In the genomic region with DNA sequence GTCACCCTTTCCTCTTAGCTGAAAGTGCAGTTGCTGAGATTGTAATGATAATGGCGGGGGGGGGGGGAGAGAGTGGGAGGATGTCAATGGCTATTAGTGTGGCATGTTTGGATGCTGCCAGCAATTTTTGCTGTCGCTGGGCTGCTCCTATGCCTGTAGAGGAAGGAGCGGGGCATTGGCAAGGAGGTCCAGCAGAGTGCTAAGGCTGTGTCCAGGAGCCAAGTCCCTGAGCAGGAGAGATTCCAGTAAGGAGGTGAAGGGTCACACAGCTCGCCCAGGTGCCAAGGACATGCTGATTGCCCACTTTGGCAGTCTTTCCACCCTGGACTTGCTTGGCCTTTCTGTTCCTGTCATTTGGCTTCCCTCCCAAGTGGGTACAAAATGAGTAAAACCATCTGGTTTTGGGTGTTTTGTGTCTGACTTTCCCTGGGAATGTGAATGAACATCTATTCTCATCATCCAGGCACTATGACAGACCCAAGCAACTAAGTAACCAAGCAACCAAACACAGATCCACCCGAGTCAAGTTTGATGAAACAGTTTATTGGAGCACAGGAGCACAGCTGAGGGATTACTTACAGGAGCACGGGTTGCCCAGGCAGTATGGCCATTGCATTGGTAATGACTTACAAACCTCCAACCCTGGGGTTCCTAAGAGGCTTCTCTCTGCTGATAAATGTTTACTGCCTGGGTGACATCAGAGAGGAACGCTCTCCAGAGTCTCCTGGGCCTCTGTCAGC, we compare ENCODE assay signal across 24 mouse cellular contexts. TPM values are rescaled to one million over a fixed set of nuclear protein-coding genes. Genes with fewer than 3 reads are reported as not detected.
DNase-seq lines count a peak whose midpoint lies in the region; ATAC-seq lines count a peak whose summit lies in the region.
"Not testable (repeated sequence)": the region's sequence is repeated elsewhere in the genome, so short reads cannot be mapped to it uniquely, and the experiment has no call there.
"Had no signal": no experiment of that assay in that cellular context is flagged by ENCODE, and none has a peak within 500 bp of the region (broad histone marks: within the 10 kb centered on the region; RNA-seq: fewer than 3 reads in every experiment).

No protein-coding gene starts in this region.

- H3K9ac ChIP-seq in hindbrain, embryonic 14.5 days, result not testable (repeated sequence)

- peak; percentile 58 for DNase-seq in adrenal gland, adult 2 months
- peak; percentile 21 for DNase-seq in cerebellum, adult 11-12 months
- peak; percentile 5 for DNase-seq in gastrocnemius, adult 18-20 months (ENCODE audit: low spot score)
- DNase-seq in hindbrain, embryonic 14.5 days (ENCODE audit: low spot score), result not testable (repeated sequence)
- peak; percentile 62 to 77 for DNase-seq in kidney, adult 8-10 months
- DNase-seq in layer of hippocampus, adult 9-11 months, result peak; percentile 36
- peak; percentile 5 for DNase-seq in lung, postnatal 10 days
- DNase-seq in right cerebral cortex, postnatal 36 days (ENCODE audit: low spot score in 2 of 2), result peak; percentile 13 to 19

- not testable (repeated sequence) for H3K27me3 ChIP-seq in hindbrain, embryonic 14.5 days (ENCODE audit: control insufficient read depth, insufficient read depth, low read length)

- H3K9me3 ChIP-seq in hindbrain, embryonic 14.5 days (ENCODE audit: control insufficient read depth, low read length), result not testable (repeated sequence)

- not testable (repeated sequence) for H3K27ac ChIP-seq in hindbrain, embryonic 14.5 days

- not testable (repeated sequence) for H3K4me1 ChIP-seq in hindbrain, embryonic 14.5 days (replicated peaks; ENCODE audit: control insufficient read depth, insufficient read depth, low read length)

- H3K4me3 ChIP-seq in hindbrain, embryonic 14.5 days (replicated peaks; ENCODE audit: low read length), result not testable (repeated sequence)

- H3K36me3 ChIP-seq in hindbrain, embryonic 14.5 days (replicated peaks; ENCODE audit: control insufficient read depth, insufficient read depth), result not testable (repeated sequence)

- not testable (repeated sequence) for H3K4me2 ChIP-seq in hindbrain, embryonic 14.5 days (replicated peaks)

- ATAC-seq in hindbrain, embryonic 14.5 days (ENCODE audit: low FRiP score), result peak; percentile 79; the same call in 1 of the 2 replicates

- WGBS in hindbrain, embryonic 14.5 days, result 60% methylated on average over 5 of the region's 7 CpGs

RNA-seq across cellular contexts. Expression of gene Nat8f2, which starts 3.9 kb away (rescaled TPM):
- 1 to 10 TPM; 2.0 to 3.7 TPM for total RNA-seq in adrenal gland, adult 2 months (2021)
- 0.12 and 0.15 TPM in 2 replicates for polyA plus RNA-seq in adrenal gland, adult 2 months (2012; rRNA removed)
- total RNA-seq in gastrocnemius, adult 18-20 months (2021), result under 1 TPM in 1 of 2 experiments, not detected in 1; 0.17 TPM
- polyA plus RNA-seq in hindbrain, embryonic 14.5 days (2014; fragmentation: Nextera tagmentation; extraction: Ambion mirVana), result not detected in 2 replicates
- total RNA-seq: CH12.LX; heart, postnatal 25 days had no signal
- polyA plus RNA-seq: embryonic facial prominence, embryonic 12.5 days; erythroblast, embryonic 14.5 days; forebrain, embryonic 14.5 days; heart, embryonic 12.5 days; hindbrain, embryonic 13.5 days; limb, embryonic 11.5 days; macrophage; midbrain, embryonic 10.5 days; neural tube, embryonic 11.5 days had no signal

RNA-seq across cellular contexts. Expression of gene Nat8, which starts 33.2 kb away (rescaled TPM):
- 1 to 10 TPM; 1.8 to 8.2 TPM for total RNA-seq in adrenal gland, adult 2 months (2021)
- 2.3 and 3.3 TPM in 2 replicates for polyA plus RNA-seq in adrenal gland, adult 2 months (2012; rRNA removed)
- total RNA-seq in gastrocnemius, adult 18-20 months (2021), result not detected
- 0.47 TPM in 1 of 2 replicates, not detected in the other for polyA plus RNA-seq in hindbrain, embryonic 14.5 days (2014; fragmentation: Nextera tagmentation; extraction: Ambion mirVana)
- total RNA-seq: CH12.LX; heart, postnatal 25 days; MEL had no signal
- polyA plus RNA-seq: embryonic facial prominence, embryonic 12.5 days; erythroblast, embryonic 14.5 days; forebrain, embryonic 14.5 days; heart, embryonic 12.5 days; hindbrain, embryonic 13.5 days; limb, embryonic 11.5 days; liver, embryonic 12.5 days; macrophage; midbrain, embryonic 10.5 days; neural tube, embryonic 11.5 days had no signal

RNA-seq across cellular contexts. Expression of gene Nat8f4, which starts 39.6 kb away (rescaled TPM):
- 10 to 100 TPM in 1 of 2 experiments, 1 to 10 TPM in 1; 8.4 to 15.5 TPM for total RNA-seq in adrenal gland, adult 2 months (2021)
- polyA plus RNA-seq in adrenal gland, adult 2 months (2012; rRNA removed), result 6.8 and 8.5 TPM in 2 replicates
- total RNA-seq in gastrocnemius, adult 18-20 months (2021), result under 1 TPM; 0.21 to 0.31 TPM
- polyA plus RNA-seq in hindbrain, embryonic 14.5 days (2014; fragmentation: Nextera tagmentation; extraction: Ambion mirVana), result 6.2 and 6.6 TPM in 2 replicates
- polyA plus RNA-seq: erythroblast, embryonic 14.5 days had no signal

RNA-seq across cellular contexts. Expression of gene Nat8f5, which starts 44.3 kb away (rescaled TPM):
- 1 to 10 TPM; 5.7 to 9.7 TPM for total RNA-seq in adrenal gland, adult 2 months (2021)
- polyA plus RNA-seq in adrenal gland, adult 2 months (2012; rRNA removed), result 1.1 and 2.3 TPM in 2 replicates
- not detected for total RNA-seq in gastrocnemius, adult 18-20 months (2021)
- not detected in 2 replicates for polyA plus RNA-seq in hindbrain, embryonic 14.5 days (2014; fragmentation: Nextera tagmentation; extraction: Ambion mirVana)
- total RNA-seq: CH12.LX; heart, postnatal 25 days; MEL had no signal
- polyA plus RNA-seq: embryonic facial prominence, embryonic 12.5 days; erythroblast, embryonic 14.5 days; forebrain, embryonic 14.5 days; gonadal fat pad, adult 2 months; heart, embryonic 12.5 days; limb, embryonic 11.5 days; liver, embryonic 12.5 days; lung, adult 2 months; macrophage; midbrain, embryonic 10.5 days; neural tube, embryonic 11.5 days had no signal

RNA-seq across cellular contexts. Expression of gene Nat8f6, which starts 44.3 kb away (rescaled TPM):
- 1 to 10 TPM in 1 of 2 experiments, under 1 TPM in 1; 0.81 to 2.8 TPM for total RNA-seq in adrenal gland, adult 2 months (2021)
- polyA plus RNA-seq in adrenal gland, adult 2 months (2012; rRNA removed), result 0.87 and 1.4 TPM in 2 replicates
- not detected for total RNA-seq in gastrocnemius, adult 18-20 months (2021)
- not detected in 2 replicates for polyA plus RNA-seq in hindbrain, embryonic 14.5 days (2014; fragmentation: Nextera tagmentation; extraction: Ambion mirVana)
- total RNA-seq: CH12.LX; heart, postnatal 25 days; MEL had no signal
- polyA plus RNA-seq: embryonic facial prominence, embryonic 12.5 days; erythroblast, embryonic 14.5 days; forebrain, embryonic 14.5 days; gonadal fat pad, adult 2 months; heart, embryonic 12.5 days; hindbrain, embryonic 13.5 days; intestine, postnatal 0 days; limb, embryonic 11.5 days; liver, embryonic 12.5 days; macrophage; midbrain, embryonic 10.5 days; neural tube, embryonic 11.5 days had no signal

Comparison
In these comparisons a context has a peak if more than half of its experiments do, and no peak if none do; other contexts are left out.
1. RNA of gene Nat8f4, which starts 39.6 kb away (total RNA-seq): 8.4 to 15.5 TPM in adrenal gland, adult 2 months; 0.21 to 0.31 TPM in gastrocnemius, adult 18-20 months; every median in the first group is over 4 times any median in the second.